Mouse (Mus musculus) testis, adult 2 months (tissue): Measurements from ENCODE around the gene Khnyn.

ENCODE experiments used
- CTCF ChIP-seq: fragments of 200-500 bp; IDR thresholded peaks from 2 replicates; pipeline ENCODE4 v1.5.1; 2012; ENCODE audit warnings: low read depth, mild to moderate bottlenecking, inconsistent platforms, low read length, moderate library complexity; ENCODE audit not compliant: control insufficient read depth, insufficient read depth, insufficient replicate concordance
- POLR2A ChIP-seq: fragments of 200-500 bp; IDR thresholded peaks from 2 replicates; pipeline ENCODE4 v1.6.1; 2012; ENCODE audit warnings: low read depth, mild to moderate bottlenecking, inconsistent platforms, low read length, moderate library complexity; ENCODE audit not compliant: control insufficient read depth

GRCm38 (mm10) chr14:55929263-55929997 is 44.7 kb downstream of the Khnyn start:
- TF ChIP-seq CTCF, result no peak
- TF ChIP-seq POLR2A, result no peak
